Mouse (Mus musculus) spleen, postnatal 36 days (tissue): ENCODE results near the gene Plekhg2.
"Not testable (repeated sequence)": the region's sequence is repeated elsewhere in the genome, so short reads cannot be mapped to it uniquely, and the experiment has no call there.

Experiments
- DNase-seq, 2 experiments: peaks; one replicate each; pipeline ENCODE4 v3.0.0; 2022; ENCODE audit warnings: low spot score in 2 of 2, mixed read lengths in 1 of 2

Gene Plekhg2

GRCm38 (mm10) chr7:28372251-28373108 is at the start of gene Plekhg2:
TSS of gene Plekhg2 (minus strand) at chr7:28372599.
- peak; percentile 97 to 98 for DNase-seq

GRCm38 (mm10) chr7:28419416-28419815 is 47.0 kb upstream of the Plekhg2 start:
- DNase-seq: no peak

- peak in 1 of 2 experiments; percentile 26 for DNase-seq
Measured at GRCm38 (mm10) chr7:28418096-28418670, 45.8 kb upstream of the Plekhg2 start.

GRCm38 (mm10) chr7:28417368-28417767 is 45.0 kb upstream of the Plekhg2 start:
- DNase-seq: no peak

- no peak for DNase-seq
Measured at GRCm38 (mm10) chr7:28412826-28413225, 40.4 kb upstream of the Plekhg2 start.

GRCm38 (mm10) chr7:28410841-28411475 is 38.6 kb upstream of the Plekhg2 start:
- DNase-seq: no peak

- DNase-seq: no peak
Measured at GRCm38 (mm10) chr7:28401942-28402341, 29.5 kb upstream of the Plekhg2 start.

- no peak for DNase-seq
Measured at GRCm38 (mm10) chr7:28401030-28401429, 28.6 kb upstream of the Plekhg2 start.

- DNase-seq: no peak
Measured at GRCm38 (mm10) chr7:28398696-28399340, 26.4 kb upstream of the Plekhg2 start.

- peak in 1 of 2 experiments; percentile 18 for DNase-seq
Measured at GRCm38 (mm10) chr7:28398000-28398399, 25.6 kb upstream of the Plekhg2 start.

GRCm38 (mm10) chr7:28395425-28395824 is 23.0 kb upstream of the Plekhg2 start:
- DNase-seq: no peak

- DNase-seq: no peak
Measured at GRCm38 (mm10) chr7:28393272-28393951, 21.0 kb upstream of the Plekhg2 start.

- DNase-seq: peak; percentile 97 to 99
Measured at GRCm38 (mm10) chr7:28392429-28393271, 20.3 kb upstream of the Plekhg2 start, which contains the start of the genes Med29 and Paf1. TSS of gene Med29 (minus strand) at chr7:28392708. TSS of gene Paf1 (plus strand) at chr7:28392951.

- no peak for DNase-seq
Measured at GRCm38 (mm10) chr7:28390331-28390730, 17.9 kb upstream of the Plekhg2 start.

GRCm38 (mm10) chr7:28387384-28387783 is 15.0 kb upstream of the Plekhg2 start:
- DNase-seq: not testable (repeated sequence)

GRCm38 (mm10) chr7:28386877-28387276 is 14.5 kb upstream of the Plekhg2 start:
- DNase-seq: not testable (repeated sequence)

- peak; percentile 90 for DNase-seq
Measured at GRCm38 (mm10) chr7:28386462-28386861, 14.1 kb upstream of the Plekhg2 start.

GRCm38 (mm10) chr7:28386007-28386406 is 13.6 kb upstream of the Plekhg2 start:
- peak; percentile 59 to 70 for DNase-seq

- DNase-seq: no peak
Measured at GRCm38 (mm10) chr7:28385196-28385595, 12.8 kb upstream of the Plekhg2 start.

- peak; percentile 73 to 75 for DNase-seq
Measured at GRCm38 (mm10) chr7:28384162-28384561, 11.8 kb upstream of the Plekhg2 start.
